Mouse (Mus musculus) embryonic fibroblast, embryonic 13.5 days (primary cell): ENCODE measurements around the gene Frmpd1.

Source experiments
- CTCF ChIP-seq: IDR thresholded peaks from 2 replicates; pipeline ENCODE4 v1.5.1; 2011; ENCODE audit warnings: mild to moderate bottlenecking, control low read depth, low read length, moderate library complexity, borderline replicate concordance; ENCODE audit not compliant: insufficient read depth
- POLR2A ChIP-seq: IDR thresholded peaks from 2 replicates; pipeline ENCODE4 v1.6.1; 2011; ENCODE audit warnings: low read depth, mild to moderate bottlenecking, control low read depth, low read length, moderate library complexity

GRCm38 (mm10) chr4:45267883-45268282 lies 83.2 kb downstream of the Frmpd1 start:
- no peak for TF ChIP-seq CTCF
- TF ChIP-seq POLR2A = no peak
